ENCODE assay signal across 17 mouse cellular contexts in genomic region chrX:59080427-59080826, GRCm38 (mm10).
"Had no signal": no experiment of that assay in that cellular context is flagged by ENCODE, and none has a peak within 500 bp of the region (broad histone marks: within the 10 kb centered on the region; RNA-seq: fewer than 3 reads in every experiment).

No protein-coding gene starts in this region.

- H3K36me3 ChIP-seq: midbrain, embryonic 15.5 days; neural tube, embryonic 13.5 days; neural tube, embryonic 15.5 days had no signal

- H3K27me3 ChIP-seq: midbrain, embryonic 15.5 days; neural tube, embryonic 13.5 days; neural tube, embryonic 15.5 days had no signal

- H3K4me1 ChIP-seq: midbrain, embryonic 15.5 days; neural tube, embryonic 13.5 days; neural tube, embryonic 15.5 days had no signal

- H3K9me3 ChIP-seq: midbrain, embryonic 15.5 days; neural tube, embryonic 13.5 days; neural tube, embryonic 15.5 days had no signal

- H3K27ac ChIP-seq: liver, embryonic 14.5 days; midbrain, embryonic 15.5 days; neural tube, embryonic 13.5 days; neural tube, embryonic 15.5 days had no signal

- H3K4me2 ChIP-seq: lung, embryonic 14.5 days; midbrain, embryonic 15.5 days; neural tube, embryonic 13.5 days; neural tube, embryonic 15.5 days had no signal

- ATAC-seq: midbrain, embryonic 15.5 days had no signal

- H3K9ac ChIP-seq: liver, embryonic 14.5 days; lung, embryonic 14.5 days; midbrain, embryonic 15.5 days; neural tube, embryonic 13.5 days; neural tube, embryonic 15.5 days had no signal

- DNase-seq: lung, adult 18-20 months; lung, embryonic 14.5 days; lung, postnatal 10 days; lung, postnatal 4 days; retina, postnatal 1 day; right cerebral cortex, adult 18-20 months; right cerebral cortex, postnatal 25 days; right cerebral cortex, postnatal 4 days; spleen, adult 18-20 months; thymus, adult 18-20 months; thymus, postnatal 14 days; thymus, postnatal 36 days had no signal

- H3K4me3 ChIP-seq: midbrain, embryonic 15.5 days; myocyte; neural tube, embryonic 13.5 days; neural tube, embryonic 15.5 days had no signal
